Mouse (Mus musculus) testis, adult 2 months (tissue): ENCODE results near the gene Chml.

Experiments used
- CTCF ChIP-seq: fragments of 200-500 bp; IDR thresholded peaks from 2 replicates; pipeline ENCODE4 v1.5.1; 2012; ENCODE audit warnings: low read depth, mild to moderate bottlenecking, inconsistent platforms, low read length, moderate library complexity; ENCODE audit not compliant: control insufficient read depth, insufficient read depth, insufficient replicate concordance
- POLR2A ChIP-seq: fragments of 200-500 bp; IDR thresholded peaks from 2 replicates; pipeline ENCODE4 v1.6.1; 2012; ENCODE audit warnings: low read depth, mild to moderate bottlenecking, inconsistent platforms, low read length, moderate library complexity; ENCODE audit not compliant: control insufficient read depth

- TF ChIP-seq POLR2A = no peak
- TF ChIP-seq CTCF = no peak
Observed at GRCm38 (mm10) chr1:175637677-175638076, 55.0 kb downstream of the Chml start.
